Mouse (Mus musculus): ENCODE measurements around the gene Iqub. TPM values are rescaled to one million over a fixed set of nuclear protein-coding genes. Genes with fewer than 3 reads are reported as not detected.

The Iqub gene
- polyA plus RNA-seq, 2 experiments from 2014 or later: not detected

DNA sequence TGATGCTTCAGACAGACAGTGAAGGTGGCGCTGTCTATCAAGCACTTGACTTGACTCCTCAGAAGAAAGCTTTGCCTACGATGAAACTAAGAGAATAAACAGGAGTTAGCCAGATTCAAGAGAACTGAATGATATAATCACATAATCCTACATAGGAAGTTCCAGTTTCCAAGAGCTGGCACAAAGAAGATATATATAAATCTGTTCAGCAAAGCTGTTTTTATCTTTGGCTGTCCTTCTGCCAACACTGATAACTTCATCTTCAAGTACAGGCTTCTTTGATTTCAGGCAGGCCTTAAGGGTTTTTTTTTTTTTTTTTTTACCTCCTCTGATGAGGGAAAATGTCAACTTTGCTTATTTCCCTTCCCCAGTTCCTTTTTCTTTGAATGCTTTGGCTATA is 44.7 kb downstream of the Iqub start:
- no peak for ATAC-seq

DNA sequence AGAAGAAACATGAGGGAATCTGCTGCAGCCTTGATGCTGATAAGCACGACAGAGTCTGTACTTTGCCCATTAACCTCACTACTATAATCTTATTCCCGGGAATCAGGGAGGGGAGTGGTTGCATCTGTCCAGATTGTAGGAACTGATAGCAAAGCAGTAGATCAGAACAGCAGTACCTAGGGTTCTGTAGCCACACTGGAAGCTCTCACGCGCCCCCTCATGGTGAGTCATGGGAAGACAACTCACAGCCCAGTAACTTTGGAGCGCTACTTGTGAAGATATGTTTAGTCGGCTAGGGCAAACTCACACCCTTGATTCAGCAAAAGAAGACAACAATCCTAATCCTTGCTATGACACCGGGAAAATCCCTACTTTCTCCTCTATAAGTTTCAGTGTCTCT is 58.8 kb downstream of the Iqub start:
- no peak for ATAC-seq

DNA sequence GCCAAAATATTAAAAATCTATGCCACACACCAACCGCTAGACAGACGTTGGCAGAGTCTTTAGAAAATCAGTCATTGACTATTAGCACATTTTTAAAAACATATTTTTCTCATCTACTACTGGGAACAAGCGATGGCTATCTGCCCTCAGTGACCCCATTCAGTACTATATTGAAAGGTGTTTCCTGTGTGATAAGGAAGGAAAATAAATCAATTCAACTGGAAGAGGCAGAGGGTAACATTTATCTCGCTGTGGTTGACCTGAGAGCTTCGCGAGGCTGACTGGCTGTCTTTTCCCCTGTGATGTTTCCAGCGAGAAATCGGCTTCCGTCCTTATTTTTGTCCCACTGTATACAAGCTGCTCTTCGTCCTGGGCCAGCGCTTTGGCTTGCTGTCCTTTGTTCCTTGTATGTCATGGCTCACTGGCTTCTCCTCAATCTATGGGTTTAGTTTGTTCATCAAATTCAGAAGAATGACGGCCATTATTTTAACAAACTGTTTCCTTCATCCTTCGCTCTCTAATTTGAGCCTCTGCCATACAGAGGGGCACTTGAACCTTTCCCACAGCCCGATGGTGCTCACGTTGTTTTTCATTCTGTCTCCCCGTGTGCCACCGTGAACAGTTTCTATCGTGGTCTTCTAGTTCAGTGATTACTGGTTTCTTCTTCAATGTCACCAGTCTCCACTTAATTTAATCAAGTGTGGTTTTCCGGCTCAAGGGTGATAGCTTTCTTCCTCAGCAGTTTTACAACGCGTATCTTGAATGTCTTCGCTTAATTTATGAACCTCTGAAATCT is 63.6 kb downstream of the Iqub start:
- no peak for ATAC-seq

DNA sequence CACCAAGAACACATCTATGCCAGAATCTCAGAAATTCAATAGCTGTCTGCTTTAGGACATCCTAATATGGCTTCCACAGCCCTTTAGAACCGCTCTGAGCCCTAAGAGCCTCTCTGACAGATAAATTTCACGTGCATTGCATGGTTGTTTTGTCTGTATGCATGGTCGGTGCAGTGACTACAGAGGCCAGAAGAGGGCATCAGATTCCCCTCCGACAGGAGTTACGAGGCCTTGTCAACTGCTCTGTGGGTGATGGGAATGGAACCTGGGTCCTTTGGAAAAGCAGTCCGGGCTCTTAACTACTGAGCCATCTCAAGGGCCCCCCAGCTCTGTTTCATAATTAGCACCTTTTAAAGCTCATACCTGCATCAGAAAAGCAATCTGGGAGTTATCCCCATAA is 64.6 kb downstream of the Iqub start:
- ATAC-seq: no peak

DNA sequence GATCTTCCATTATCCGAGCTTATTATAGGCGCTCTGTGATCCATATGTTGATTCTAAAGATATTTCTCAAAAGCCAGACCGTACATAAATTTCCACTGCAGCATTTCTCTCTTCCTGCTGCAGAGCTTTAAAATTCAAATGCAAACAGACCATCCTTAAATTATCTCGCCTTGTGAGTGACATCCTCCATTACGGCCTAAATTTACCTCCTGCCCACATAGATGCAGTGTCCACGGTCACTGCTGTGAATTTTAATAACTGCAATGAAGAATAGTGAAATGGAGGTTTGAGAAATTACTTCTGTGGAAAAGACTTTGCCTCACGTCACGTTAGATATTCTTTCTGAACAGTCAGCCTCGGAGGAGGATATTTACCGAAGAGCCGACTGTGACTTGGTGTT is 98.8 kb downstream of the Iqub start:
- ATAC-seq: no peak

DNA sequence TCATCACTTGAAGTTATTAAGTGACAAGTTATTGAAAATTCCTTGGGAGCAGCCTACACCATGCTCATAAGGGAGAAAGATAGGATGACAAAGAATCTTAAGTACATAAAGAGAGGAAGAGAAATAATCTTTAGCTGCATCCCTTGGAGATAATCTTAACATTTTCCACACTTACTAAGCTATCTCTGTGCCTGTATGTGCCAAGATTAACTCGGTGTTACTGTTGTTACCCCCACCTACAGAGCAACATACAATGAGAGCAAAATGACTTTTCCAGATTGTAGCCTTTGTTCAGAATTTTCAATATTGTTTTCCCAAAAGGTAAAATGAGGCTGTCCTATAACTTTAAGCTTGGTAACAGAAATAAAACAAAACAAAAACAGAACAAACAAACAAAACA is 99.4 kb downstream of the Iqub start:
- ATAC-seq: no peak

DNA sequence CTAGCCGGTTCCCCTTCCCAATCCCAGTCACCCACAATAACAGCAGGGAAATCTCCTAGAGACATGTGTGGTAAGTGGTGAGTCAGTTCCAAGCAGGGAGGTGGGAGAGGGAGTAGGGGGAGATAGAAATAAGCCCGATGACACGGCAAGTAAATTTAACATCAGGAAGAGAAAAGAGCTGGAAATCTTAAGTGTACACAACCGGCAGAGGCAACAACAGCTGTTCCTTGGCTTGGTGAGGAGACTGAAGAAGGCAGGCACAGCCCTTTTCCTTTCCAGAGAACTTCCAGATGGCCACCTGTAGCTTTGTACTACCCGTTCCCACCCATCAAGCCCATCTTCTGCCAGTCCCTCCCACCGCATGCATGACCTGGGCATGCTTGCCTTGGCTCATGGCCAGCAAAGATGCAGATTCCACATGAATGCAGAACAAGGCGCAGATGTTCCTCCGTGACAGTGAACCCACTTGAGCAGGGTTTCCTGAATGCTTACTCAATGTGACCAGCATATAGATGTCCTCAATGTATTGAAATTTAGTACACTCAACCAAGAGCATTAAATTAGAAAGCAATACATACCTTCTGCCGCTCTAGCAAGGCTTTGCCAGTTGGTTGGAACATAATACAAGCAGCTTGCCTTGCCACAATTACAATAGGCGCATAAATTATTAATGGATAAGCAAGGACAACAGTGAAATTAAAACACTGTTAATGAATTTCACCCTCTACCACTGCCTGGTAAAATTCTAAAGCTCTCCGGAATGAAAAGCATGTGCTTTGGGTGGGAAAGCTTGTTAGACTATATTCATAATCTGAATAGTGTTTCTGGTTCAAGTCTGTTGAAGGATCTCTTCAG is 106.1 kb downstream of the Iqub start:
- no peak for ATAC-seq

DNA sequence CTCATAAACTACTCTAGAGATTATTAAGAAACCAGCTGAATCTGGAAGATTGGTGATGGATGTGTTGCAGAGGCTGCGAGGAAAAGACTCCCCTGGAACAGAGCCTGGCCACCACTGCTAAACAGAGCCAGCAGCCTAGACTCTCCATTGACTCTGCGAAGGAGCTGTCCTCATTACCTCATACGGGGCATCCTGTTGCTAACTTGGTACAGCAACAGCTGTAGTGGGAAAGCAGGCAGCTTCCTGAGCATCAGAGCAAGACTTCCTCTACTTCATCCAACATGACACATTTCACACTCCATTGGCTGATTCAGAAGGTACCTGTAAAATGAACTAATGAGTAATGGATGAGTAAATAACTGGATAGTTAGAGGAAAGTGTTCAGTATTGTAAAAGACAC is 107.1 kb downstream of the Iqub start:
- no peak for ATAC-seq

DNA sequence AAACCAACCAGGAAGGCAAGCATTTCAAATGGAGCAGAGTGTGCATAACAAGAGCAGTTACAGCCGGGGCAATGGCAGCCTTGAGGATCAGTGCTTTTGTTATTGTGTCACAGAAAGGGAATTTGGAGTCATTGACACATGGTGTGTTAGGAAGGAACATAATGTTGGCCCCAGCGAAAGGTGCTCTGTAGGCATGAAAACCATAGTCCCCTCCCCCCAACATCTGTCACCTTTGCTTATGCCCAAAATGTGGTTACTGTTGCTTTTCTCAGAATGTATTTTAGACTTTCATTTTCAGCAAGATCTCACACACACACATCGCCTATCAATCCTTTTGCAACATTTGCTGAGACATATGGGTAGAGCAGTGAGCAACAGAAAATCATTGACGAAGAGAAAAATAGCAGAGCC is 117.6 kb downstream of the Iqub start:
- no peak for ATAC-seq

Other genes starting within 250 kb of the Iqub start
- gene Ndufa5, start 12.9 kb upstream of the Iqub start, polyA plus RNA-seq (2017; shearing (Covaris generic)): 100 to 1,000 TPM; 167 to 191 TPM
- gene Asb15, start 13.1 kb upstream of the Iqub start, polyA plus RNA-seq (2017; shearing (Covaris generic)): not detected
- not detected for gene Lmod2, start 82.7 kb upstream of the Iqub start, polyA plus RNA-seq (2017; shearing (Covaris generic))
- gene Wasl, start 149.9 kb upstream of the Iqub start, polyA plus RNA-seq (2017; shearing (Covaris generic)): 10 to 100 TPM; 13.2 to 16.1 TPM
- not detected for gene Hyal6, start 218.2 kb upstream of the Iqub start, polyA plus RNA-seq (2017; shearing (Covaris generic))
- gene Hyal4, start 233.3 kb upstream of the Iqub start, polyA plus RNA-seq (2017; shearing (Covaris generic)): not detected